Mouse (Mus musculus) liver, postnatal 0 days (tissue): ENCODE measurements at regions not wholly inside any gene's neighbourhood (a gene's known extent, or its start where the extent isn't known, plus 50 kb on each side); places are given as distances from the start of the nearest gene placed in this dataset.

ENCODE experiments used
- ATAC-seq: fragments of 200-750 bp; cut with Nextera tagmentation; 2 replicates; pipeline ENCODE4 v1.8.0; 2017; ENCODE audit warnings: mild to moderate bottlenecking, moderate library complexity
- DNase-seq: peaks from one replicate; pipeline ENCODE4 v3.0.0-alpha.2; 2016
- H3K27ac ChIP-seq: fragments of 300-500 bp; sonication (generic); 2 replicates; pipeline ENCODE4 v1.5.1; 2014; ENCODE audit warnings: antibody characterized with exemption, moderate library complexity, mild to moderate bottlenecking, low read depth
- H3K27me3 ChIP-seq: fragments of 300-500 bp; sonication (generic); 2 replicates; pipeline ENCODE4 v1.6.1; 2014; ENCODE audit warnings: low read length, control low read depth, mixed read lengths; ENCODE audit not compliant: insufficient read depth
- H3K36me3 ChIP-seq: fragments of 300-500 bp; sonication (generic); replicated peaks from 2 replicates; pipeline ENCODE4 v1.6.1; 2014; ENCODE audit warnings: mild to moderate bottlenecking, control low read depth, low read length, moderate library complexity, mixed read lengths; ENCODE audit not compliant: insufficient read depth
- H3K4me1 ChIP-seq: fragments of 300-500 bp; sonication (generic); 2 replicates; pipeline ENCODE4 v1.6.1; 2014; ENCODE audit warnings: antibody characterized with exemption, mild to moderate bottlenecking, control low read depth; ENCODE audit not compliant: insufficient read depth
- H3K4me2 ChIP-seq: fragments of 300-500 bp; sonication (generic); 2 replicates; pipeline ENCODE4 v1.6.1; 2014; ENCODE audit warnings: low read depth, mild to moderate bottlenecking, low read length, moderate library complexity, mixed read lengths
- H3K4me3 ChIP-seq: fragments of 300-500 bp; sonication (generic); 2 replicates; pipeline ENCODE4 v1.5.1; 2014; ENCODE audit warnings: low read depth, low read length
- H3K9ac ChIP-seq: fragments of 300-500 bp; sonication (generic); replicated peaks from 2 replicates; pipeline ENCODE4 v1.6.1; 2014; ENCODE audit warnings: mild to moderate bottlenecking, moderate library complexity
- H3K9me3 ChIP-seq: fragments of 300-500 bp; sonication (generic); 2 replicates; pipeline ENCODE4 v1.6.1; 2016; ENCODE audit warnings: mild to moderate bottlenecking, control low read depth, low read length, mixed read lengths
- CTCF ChIP-seq: sonication (generic); IDR thresholded peaks from 2 replicates; pipeline ENCODE4 v1.5.1; 2016; ENCODE audit warnings: antibody characterized with exemption, low read depth
- EP300 ChIP-seq: IDR thresholded peaks from 2 replicates; pipeline ENCODE4 v1.6.1; 2016; ENCODE audit warnings: antibody characterized with exemption, low read depth, mild to moderate bottlenecking
- WGBS: fragments of 180-500 bp; shearing (Covaris S2); extraction: QIAGEN DNeasy Blood & Tissue Kit; methylation state at CpG from one replicate; pipeline ENCODE4 v1.1.7; 2014; ENCODE audit not compliant: insufficient replicate concordance; 5-methylcytosine and 5-hydroxymethylcytosine counted together

GRCm38 (mm10) chr17:31732176-31732880 lies 54.7 kb downstream of the Cryaa start:
- no peak overlapping the region for H3K4me3 ChIP-seq
- no peak overlapping the region for H3K27ac ChIP-seq
- H3K27me3 ChIP-seq: no peaks in the 10 kb centered on the region
- H3K36me3 ChIP-seq: no peaks in the 10 kb centered on the region
- no peak for TF ChIP-seq CTCF
- no peak for TF ChIP-seq EP300
- DNase-seq (no peak), ATAC-seq (no peak)
- H3K4me2 ChIP-seq: no peak overlapping the region
- H3K9ac ChIP-seq: no peak overlapping the region
- peaks cover 10% of the 10 kb centered on the region for H3K4me1 ChIP-seq
- 84% methylated on average over 32 of the region's 32 CpGs for WGBS
- H3K9me3 ChIP-seq: no peaks in the 10 kb centered on the region

- Histone ChIP-seq H3K4me3 (no peak overlapping the region), H3K27me3 (no peaks in the 10 kb centered on the region), H3K9ac (no peak overlapping the region), H3K9me3 (no peaks in the 10 kb centered on the region), H3K36me3 (no peaks in the 10 kb centered on the region), H3K4me2 (no peak overlapping the region), H3K4me1 (peaks cover 7% of the 10 kb centered on the region), H3K27ac (no peak overlapping the region)
- DNase-seq: no peak
- no peak for ATAC-seq
- 41% methylated on average over 7 of the region's 7 CpGs for WGBS
- TF ChIP-seq EP300 (no peak), CTCF (no peak)
Measured at GRCm38 (mm10) chr17:31734521-31734920, 56.9 kb downstream of the Cryaa start.

- H3K27me3 ChIP-seq: no peaks in the 10 kb centered on the region
- no peak overlapping the region for H3K9ac ChIP-seq
- H3K9me3 ChIP-seq: no peaks in the 10 kb centered on the region
- H3K27ac ChIP-seq: no peak overlapping the region
- 52% methylated on average over 6 of the region's 6 CpGs for WGBS
- ATAC-seq (peak; percentile 80), DNase-seq (peak; percentile 25)
- H3K4me3 ChIP-seq: no peak overlapping the region
- no peak for TF ChIP-seq EP300
- no peak for TF ChIP-seq CTCF
- H3K36me3 ChIP-seq: no peaks in the 10 kb centered on the region
- H3K4me2 ChIP-seq: no peak overlapping the region
- peaks cover 16% of the 10 kb centered on the region for H3K4me1 ChIP-seq
Measured at GRCm38 (mm10) chr17:31736716-31737115, 59.1 kb downstream of the Cryaa start.

GRCm38 (mm10) chr17:31738249-31738648 lies 60.6 kb downstream of the Cryaa start:
- H3K27ac ChIP-seq: no peak overlapping the region
- H3K4me1 ChIP-seq: peaks cover 16% of the 10 kb centered on the region
- no peak overlapping the region for H3K4me3 ChIP-seq
- no peak overlapping the region for H3K9ac ChIP-seq
- H3K36me3 ChIP-seq: no peaks in the 10 kb centered on the region
- DNase-seq (no peak), ATAC-seq (no peak)
- 49% methylated on average over 3 of the region's 3 CpGs for WGBS
- no peak for TF ChIP-seq EP300
- TF ChIP-seq CTCF: no peak
- no peaks in the 10 kb centered on the region for H3K27me3 ChIP-seq
- no peak overlapping the region for H3K4me2 ChIP-seq
- no peaks in the 10 kb centered on the region for H3K9me3 ChIP-seq

- no peak for ATAC-seq
Measured at GRCm38 (mm10) chr17:31739586-31739985, 62.0 kb downstream of the Cryaa start.

GRCm38 (mm10) chr17:31740059-31740458 lies 62.5 kb downstream of the Cryaa start:
- no peak for DNase-seq
- Histone ChIP-seq H3K27me3 (no peaks in the 10 kb centered on the region), H3K4me2 (no peak overlapping the region), H3K27ac (peak overlapping the region; percentile 22; the same call in 1 of the 2 replicates), H3K4me3 (no peak overlapping the region), H3K9ac (no peak overlapping the region), H3K4me1 (peaks cover 16% of the 10 kb centered on the region), H3K36me3 (no peaks in the 10 kb centered on the region), H3K9me3 (no peaks in the 10 kb centered on the region)
- TF ChIP-seq EP300 (no peak), CTCF (no peak)
- WGBS: 51% methylated on average over 11 of the region's 11 CpGs
- peak; percentile 27; the same call in 1 of the 2 replicates for ATAC-seq

More at GRCm38 (mm10) chr17:31739586-31739985, 62.0 kb downstream of the Cryaa start:
- TF ChIP-seq CTCF: no peak
- Histone ChIP-seq H3K4me2 (no peak overlapping the region), H3K27me3 (no peaks in the 10 kb centered on the region), H3K9me3 (no peaks in the 10 kb centered on the region), H3K4me1 (peaks cover 16% of the 10 kb centered on the region), H3K27ac (no peak overlapping the region), H3K36me3 (no peaks in the 10 kb centered on the region), H3K4me3 (no peak overlapping the region), H3K9ac (no peak overlapping the region)
- 69% methylated on average over 11 of the region's 11 CpGs for WGBS
- no peak for DNase-seq
